Mouse (Mus musculus) G1E (cell line): ENCODE results near the gene Sgpl1.

Experiments
- CTCF ChIP-seq: IDR thresholded peaks from 2 replicates; pipeline ENCODE4 v1.5.1; 2012; ENCODE audit warnings: low read depth, low read length, inconsistent platforms, mixed read lengths
- GATA1 ChIP-seq: IDR thresholded peaks from 2 replicates; pipeline ENCODE4 v1.6.1; 2012; ENCODE audit warnings: borderline replicate concordance, low read length, inconsistent platforms, mixed read lengths
- POLR2AphosphoS5 ChIP-seq: IDR thresholded peaks from 2 replicates; pipeline ENCODE4 v1.6.1; 2012; ENCODE audit warnings: low read depth, low read length, inconsistent platforms; ENCODE audit not compliant: insufficient replicate concordance

DNA sequence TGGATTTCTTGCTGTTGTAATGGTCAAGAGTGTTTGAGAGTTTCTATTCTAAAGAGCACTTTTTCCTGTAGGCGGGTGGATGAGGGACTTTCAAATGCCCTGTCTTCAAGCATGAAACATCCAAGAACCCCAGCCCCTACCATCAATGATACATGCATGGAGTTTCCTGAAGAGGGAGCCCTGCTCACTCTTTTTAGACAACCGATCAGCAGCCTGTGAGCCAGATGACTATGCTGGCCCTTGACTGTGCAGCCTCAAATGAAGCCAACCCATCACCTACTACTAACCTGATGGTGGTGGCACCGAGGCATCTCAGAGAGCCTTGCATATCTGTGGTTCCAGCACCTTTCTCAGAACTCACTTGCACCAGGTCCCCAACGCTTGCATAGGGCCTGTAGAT lies 25.0 kb upstream of the Sgpl1 start:
- no peak for TF ChIP-seq CTCF
- TF ChIP-seq POLR2AphosphoS5 = no peak
- TF ChIP-seq GATA1 = no peak
